Mouse (Mus musculus) ZHBTc4 (cell line): ENCODE results near the gene Faf2.

ENCODE experiments used
- DNase-seq: peaks from one replicate; pipeline ENCODE4 v3.0.0-alpha.2; 2011; ENCODE audit warnings: low read depth, low spot score

Gene Faf2

DNA sequence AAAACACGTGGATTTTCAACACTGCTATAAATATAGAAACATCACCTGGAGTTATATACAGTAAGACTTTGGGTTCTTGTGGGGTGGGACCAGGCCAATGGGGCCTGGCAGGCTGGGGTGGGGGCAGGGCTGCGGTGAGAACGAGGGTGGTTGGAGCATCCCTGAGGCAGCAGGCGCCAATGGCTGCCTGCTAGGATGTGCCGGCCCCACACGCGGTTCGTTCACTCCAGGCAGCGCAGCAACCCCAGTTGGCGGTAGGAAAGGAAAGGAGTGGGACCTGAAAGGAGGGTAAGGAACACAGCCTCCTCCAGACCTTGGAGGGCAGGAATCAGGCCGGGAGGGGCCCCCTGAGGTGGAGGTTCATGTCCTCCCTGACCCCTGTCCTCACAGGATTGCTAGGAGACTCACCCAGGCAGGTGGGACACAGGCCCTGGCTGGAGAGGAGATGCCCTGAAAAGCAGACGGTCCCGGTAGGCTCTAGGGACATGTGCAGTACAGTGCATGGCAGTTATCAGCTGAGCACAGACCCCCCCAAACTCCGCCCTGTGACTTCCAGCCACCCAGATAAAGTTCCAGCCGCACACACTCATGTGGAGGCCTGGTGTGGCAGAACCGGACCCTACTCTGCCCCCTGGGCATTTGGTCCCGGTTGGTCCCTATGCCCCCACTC is 58.7 kb downstream of the Faf2 start:
- DNase-seq = no peak

DNA sequence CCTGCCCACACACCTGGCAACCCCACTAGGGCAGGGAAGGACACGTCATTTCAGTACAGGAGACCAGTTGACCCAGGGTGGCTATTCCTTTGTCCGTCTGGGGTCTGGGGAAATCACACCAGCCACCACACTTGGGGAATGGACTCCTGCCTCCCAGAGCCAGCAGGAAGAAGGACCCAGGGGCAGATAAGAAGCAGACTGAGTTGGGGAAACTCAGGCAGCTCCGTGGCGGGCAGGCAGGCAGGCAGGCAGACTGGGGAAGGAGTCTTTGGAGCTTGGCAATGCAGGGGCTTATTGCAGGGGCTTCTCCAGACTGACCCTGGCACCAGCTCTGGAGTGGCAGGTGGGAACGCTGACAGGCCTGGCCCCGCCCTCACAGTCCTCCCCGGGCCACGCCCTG is 59.7 kb downstream of the Faf2 start:
- no peak for DNase-seq

- DNase-seq = no peak
Observed at GRCm38 (mm10) chr13:54683301-54683700, 61.7 kb downstream of the Faf2 start.

DNA sequence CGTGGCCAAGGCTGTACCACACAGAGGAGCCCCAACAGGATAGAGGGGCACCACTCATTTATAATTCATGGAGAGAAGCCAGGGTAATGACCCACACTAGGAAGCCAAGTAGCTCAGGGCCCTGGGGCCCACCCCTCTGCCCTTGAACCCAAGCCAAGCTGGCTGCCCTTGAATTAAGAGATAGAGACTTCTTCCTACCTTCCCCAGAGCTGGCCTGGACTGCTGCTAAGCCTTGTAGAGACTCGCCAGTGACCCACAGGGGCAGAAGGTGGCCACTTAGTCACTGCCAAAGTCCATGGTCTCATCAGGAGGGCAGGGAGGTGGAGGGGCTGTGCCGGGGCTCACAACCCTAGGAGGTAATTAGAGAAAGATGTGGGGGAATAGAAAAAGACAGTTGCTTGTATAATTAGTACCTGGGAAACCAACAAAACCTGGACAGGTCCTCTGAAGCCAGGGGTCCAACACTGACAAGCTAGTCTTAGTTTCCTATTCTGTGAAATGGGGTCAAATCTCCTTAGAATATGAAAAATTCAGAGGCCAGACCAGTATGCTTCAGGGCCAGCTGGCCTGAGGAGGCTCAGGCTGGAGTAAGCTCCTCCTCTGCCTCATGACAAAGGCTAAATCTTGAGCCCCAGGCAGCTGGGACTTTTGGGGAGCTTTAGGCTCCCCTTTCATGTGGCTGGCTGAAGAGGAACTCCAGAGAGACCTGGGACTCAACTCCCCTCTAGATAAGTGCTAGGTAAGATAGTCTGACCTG is 62.7 kb downstream of the Faf2 start:
- no peak for DNase-seq

GRCm38 (mm10) chr13:54685174-54685573 is 63.6 kb downstream of the Faf2 start:
- peak; percentile 54 for DNase-seq

GRCm38 (mm10) chr13:54686139-54687053 is 64.8 kb downstream of the Faf2 start:
- peak; percentile 57 for DNase-seq

DNA sequence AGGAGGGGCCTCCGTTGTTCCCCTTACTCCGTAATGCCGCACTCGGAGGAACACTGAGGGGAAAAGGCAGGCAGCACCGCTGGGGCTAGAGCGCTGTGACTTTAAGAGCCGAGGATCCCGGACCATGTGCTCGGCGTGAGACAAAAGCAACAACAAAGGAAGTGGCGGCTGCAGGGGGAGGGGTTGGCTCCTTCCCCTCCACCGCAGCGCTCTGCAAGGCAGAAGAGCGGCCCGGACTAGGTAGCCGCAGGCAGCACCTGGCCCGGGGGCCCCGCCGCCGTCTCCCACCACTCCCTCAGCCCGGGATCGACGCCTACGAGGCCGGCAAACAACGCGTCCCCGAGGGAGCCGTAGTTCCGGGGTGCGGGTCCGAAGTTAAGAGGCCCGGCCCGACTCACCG is 65.5 kb downstream of the Faf2 start:
- DNase-seq = peak; percentile 93

DNA sequence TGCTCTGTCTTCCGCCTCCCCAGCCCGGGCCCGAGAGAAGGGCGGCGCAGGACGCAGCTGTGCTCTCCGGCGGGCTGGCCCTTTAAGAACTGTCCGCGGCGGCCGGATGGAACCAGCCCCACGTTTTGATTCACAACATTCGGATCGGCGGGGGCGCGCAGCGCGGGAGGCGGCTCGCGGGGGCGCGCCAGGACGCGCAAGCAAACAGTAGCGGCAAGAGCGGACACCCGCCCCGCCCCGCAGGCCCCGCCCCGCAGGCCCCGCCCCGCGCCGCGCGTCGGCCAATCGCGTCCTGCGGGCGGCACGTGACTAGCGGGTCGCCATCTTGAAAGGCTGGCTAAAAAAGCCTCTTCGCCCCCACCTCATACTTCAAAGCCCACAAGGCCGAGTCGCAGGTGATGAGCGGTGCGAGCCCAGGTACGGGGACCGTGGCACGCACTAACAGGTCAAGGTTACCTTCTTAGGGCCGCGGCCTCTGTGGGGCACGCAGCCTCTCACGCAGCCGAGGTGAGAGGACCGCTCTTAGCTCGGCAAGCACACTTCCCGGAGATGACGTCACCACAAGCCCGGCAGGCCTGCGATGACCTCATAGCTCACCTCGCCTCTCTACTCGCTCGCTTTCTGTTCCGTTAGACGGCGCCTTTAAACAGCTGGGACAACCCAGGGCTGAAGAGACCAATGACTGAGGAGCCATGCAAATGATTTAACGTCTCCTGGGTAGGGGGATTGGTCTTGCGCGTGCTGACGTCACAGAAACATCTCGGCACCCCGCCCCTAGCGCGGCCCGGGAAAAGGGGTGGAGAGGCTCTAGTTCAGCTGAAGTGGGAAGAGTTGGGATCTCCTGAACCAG is 66.2 kb downstream of the Faf2 start:
- DNase-seq = peak; percentile 98

DNA sequence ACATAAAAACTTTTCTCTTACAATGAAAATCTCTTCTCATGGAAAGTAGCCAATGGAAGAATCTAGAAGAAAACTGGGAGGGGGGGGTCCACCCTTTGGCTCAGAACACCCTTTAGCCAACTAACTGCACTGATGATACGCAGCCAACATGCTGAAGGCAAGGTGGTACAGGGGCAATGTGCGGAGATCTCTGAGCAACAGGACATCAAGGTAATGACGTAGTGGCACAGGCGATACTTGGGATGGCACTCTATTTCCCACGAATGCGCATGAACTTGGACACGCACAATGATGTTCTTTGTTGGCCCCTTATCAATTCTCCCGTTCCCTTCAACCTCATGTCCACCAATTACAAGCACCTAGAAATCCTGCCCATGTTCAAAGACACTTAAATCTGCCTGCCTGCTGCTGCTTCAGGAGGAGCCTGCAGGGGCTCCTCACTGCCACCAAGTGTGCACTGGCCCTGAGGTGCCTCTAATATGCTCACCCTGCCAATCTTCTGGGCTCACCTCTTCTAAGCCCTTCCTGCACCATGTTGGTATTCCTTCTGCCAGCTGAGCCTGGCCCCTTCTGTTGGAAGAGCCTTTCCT is 68.7 kb downstream of the Faf2 start:
- no peak for DNase-seq

DNA sequence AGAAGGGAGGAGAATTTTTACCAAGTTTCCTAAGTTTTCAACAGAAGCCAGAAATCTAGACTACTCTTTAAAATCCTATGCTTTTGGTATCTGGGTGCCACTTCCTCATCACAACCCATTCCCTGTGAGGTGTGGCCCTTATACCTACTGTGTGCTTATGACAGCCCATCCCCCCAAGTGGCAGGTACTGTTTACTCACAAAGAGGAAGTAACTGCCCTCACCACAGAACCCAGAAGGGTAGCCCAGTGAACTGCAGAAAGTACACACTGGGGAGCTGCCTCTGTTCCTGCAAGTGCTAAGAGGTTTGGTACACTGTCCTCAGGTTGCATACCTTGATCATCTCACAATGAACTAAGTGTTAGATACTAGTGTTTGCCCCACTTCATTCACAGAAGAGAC is 70.2 kb downstream of the Faf2 start:
- DNase-seq = no peak

DNA sequence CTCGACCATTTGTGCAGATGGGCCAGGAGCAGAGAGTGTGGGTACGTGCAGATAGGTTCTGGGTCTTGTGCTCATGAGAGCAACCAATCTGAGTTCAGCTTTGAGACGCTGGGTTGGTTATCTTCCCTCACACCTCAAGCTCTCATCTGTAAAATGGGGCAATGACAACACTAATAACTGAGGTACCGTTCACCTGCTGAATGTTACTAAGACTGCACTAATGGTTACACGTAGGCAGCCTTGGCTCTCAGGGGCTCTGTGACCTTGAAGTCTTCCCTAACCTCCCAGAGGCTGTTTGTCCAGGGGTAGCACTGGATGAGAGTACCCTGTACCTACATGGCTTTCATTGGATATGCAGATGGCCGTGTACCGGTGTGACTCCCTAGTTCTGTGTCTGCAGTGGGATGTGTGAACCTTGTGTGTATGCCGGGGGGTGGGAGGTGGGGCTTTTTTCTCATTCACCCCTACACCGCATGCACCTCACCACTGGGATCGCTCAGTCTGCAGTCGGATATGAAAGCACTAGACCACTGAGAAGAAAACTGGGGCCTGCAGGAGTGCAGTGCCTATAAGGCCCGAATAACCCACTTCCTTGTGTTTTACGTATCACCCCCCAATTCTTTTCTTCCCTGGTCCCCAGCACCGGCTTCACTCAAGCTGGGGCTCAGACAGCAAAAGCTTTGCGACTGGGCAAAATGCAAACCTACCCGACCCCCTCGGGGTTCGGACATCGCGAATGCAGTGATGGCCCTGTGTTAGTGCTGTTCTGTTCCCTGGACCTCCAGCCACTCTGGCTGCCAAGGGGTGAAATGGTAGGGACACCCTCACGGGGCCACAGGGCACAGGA is 71.3 kb downstream of the Faf2 start:
- no peak for DNase-seq

DNA sequence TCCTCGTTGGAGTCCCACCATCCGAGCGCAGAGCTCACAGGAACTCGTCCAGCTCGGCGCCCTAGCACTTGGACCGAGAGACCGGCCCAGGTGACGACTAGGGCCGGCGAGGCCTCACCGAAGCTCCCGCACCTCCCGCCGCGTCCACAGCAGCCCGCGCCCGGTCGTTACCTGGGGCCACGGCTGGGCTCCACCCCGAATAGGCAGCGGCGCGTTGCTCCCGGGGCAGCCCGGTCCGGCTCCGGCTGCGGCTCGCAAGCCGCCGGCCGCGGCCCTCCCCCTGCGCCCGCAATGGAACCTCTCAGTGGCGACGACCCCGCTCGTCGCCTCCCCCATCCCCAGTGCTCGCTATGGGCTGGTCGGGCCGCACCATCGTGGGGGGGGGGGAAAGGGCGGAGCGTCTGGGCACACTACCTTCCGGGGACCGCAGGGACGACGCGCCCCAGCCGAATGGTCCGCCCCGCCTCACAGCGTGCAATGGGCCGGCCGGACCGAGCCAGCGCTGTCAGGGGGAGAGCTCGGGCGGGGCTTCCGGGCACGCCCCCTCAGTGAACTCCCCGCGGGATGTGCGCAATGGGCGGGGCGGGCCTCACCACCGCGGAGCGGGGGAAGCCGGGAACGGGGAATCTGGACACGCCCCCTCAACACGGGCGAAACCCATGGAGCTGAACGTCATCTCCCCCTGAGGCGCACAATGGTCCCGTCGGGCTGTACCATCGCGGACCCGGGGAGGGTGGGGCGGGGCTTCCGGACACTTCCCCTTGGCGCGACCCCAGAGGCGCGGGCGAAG is 72.2 kb downstream of the Faf2 start, which contains the start of gene Rnf44:
Rnf44 (minus strand) TSS at position 350 of the 790 bp plus-strand sequence.
- DNase-seq = peak; percentile 100

- DNase-seq = peak; percentile 97
Observed at GRCm38 (mm10) chr13:54694348-54695060, 72.9 kb downstream of the Faf2 start.

DNA sequence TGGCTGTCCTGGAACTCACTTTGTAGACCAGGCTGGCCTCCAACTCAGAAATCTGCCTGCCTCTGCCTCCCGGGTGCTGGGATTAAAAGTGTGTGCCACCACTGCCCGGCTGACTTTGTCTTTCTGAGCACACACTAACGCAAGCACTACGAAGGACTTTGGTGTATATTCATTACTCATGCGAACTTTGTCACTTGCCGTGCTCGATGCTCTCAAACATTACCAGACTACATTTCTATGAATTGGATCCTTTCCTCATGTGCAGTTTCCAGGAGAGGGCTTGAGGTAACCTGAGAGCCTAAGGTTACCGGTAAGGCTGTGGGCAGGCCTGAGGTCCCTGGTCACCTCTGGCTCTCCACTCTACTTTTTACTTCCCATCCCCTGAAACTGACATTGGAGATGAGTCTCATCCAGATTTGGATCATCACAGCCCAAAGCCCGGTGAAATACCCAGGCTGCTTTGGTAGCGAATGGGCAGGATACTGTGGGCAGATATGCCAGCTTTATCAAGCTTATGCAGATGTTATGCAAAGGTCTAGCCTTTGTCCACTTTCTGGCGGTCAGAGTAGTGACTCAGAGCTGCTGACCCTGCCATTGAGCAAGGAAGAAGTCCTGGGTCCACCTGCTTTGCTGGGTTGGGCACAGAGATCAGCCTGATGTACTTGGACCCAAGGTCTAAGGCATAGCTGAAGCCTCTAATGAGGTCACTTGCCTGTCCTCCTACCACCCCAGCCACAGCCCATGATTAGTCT is 74.1 kb downstream of the Faf2 start:
- no peak for DNase-seq

GRCm38 (mm10) chr13:54701243-54701642 is 79.7 kb downstream of the Faf2 start, which contains the start of gene Cdhr2:
Gene Cdhr2, plus strand, starts transcription at chr13:54701461.
- DNase-seq = no peak

DNA sequence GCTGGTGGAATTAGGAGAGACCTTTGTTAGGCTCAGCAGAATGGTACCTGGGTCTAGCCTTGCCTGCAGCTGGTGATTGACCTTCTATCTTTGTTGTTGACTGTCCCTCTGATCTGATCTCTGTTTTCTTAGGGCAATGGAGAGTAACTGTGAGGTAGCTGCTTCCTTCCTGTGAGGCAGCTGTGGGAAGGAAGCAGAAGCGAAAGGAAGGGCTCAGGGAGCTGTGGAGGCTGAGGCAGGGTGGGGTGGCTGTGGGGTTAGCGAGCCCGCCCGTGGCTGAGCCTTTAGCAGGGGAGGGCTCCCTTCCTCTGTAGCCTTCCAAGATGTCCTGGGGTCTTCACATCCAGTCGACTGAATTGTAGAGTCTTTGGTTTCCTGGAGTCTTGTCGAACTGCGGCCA is 80.9 kb downstream of the Faf2 start:
- no peak for DNase-seq

DNA sequence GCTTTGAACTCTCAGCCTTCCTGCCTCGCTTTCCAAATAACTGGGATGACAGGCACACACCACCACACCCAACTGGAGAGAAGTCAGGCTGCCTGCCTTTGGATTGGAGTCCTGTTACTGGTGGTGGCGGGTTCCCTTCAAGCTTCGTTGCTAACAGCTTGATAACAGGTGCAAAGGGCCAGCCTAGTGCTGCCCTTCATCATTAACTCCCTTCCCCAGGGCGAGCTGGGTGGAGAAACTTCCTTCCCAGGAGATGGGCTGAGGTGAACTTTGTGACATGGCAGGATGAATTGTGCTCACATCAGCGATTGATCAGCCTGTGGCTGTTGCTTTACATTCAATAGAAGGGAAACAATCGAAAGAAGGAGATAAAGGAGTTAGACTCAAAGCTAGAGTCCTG is 83.3 kb downstream of the Faf2 start:
- DNase-seq = no peak

DNA sequence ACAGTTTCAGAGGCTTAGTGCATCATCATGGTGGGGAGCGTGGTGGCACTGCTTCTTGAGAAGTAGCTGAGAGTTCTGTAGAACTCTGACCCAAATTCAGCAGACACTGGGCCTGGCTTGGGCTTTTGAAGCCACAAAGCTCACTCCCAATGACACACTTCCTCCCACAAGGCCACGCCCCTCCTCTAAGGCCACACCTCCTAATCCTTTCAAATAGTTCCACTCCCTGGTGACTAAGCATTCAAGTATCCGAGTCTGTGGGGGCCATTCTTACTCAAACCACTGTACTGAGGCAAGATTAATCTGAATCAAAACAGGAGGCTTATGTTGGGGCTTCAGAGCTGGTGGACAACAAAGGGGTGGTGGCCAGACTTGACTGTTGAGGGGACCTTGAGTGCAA is 89.3 kb downstream of the Faf2 start:
- DNase-seq = peak; percentile 48
